Mouse (Mus musculus) testis, postnatal 14 days (tissue): Measurements from ENCODE around the gene Erich4.

Source experiments
- DNase-seq: peaks from one replicate; pipeline ENCODE4 v3.0.0; 2021; ENCODE audit warnings: low spot score

Gene Erich4

DNA sequence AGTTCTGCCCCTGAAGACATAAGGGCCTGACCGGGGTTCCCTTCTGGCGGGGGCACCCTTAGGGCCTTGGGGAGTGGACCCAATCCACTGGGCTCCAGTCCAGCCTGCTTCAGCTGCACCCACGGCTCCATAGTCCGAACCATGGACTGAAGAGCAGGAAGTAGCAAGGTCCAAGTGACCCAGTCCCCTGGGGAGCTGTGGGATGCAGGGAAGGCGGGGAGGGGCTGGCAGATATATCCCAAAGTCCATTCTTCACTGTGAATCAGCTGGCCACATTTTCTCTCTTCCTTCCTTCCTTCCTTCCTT lies at the start of gene Erich4:
Erich4 (minus strand) TSS at position 187 of the 306 bp plus-strand sequence.
- no peak for DNase-seq

DNA sequence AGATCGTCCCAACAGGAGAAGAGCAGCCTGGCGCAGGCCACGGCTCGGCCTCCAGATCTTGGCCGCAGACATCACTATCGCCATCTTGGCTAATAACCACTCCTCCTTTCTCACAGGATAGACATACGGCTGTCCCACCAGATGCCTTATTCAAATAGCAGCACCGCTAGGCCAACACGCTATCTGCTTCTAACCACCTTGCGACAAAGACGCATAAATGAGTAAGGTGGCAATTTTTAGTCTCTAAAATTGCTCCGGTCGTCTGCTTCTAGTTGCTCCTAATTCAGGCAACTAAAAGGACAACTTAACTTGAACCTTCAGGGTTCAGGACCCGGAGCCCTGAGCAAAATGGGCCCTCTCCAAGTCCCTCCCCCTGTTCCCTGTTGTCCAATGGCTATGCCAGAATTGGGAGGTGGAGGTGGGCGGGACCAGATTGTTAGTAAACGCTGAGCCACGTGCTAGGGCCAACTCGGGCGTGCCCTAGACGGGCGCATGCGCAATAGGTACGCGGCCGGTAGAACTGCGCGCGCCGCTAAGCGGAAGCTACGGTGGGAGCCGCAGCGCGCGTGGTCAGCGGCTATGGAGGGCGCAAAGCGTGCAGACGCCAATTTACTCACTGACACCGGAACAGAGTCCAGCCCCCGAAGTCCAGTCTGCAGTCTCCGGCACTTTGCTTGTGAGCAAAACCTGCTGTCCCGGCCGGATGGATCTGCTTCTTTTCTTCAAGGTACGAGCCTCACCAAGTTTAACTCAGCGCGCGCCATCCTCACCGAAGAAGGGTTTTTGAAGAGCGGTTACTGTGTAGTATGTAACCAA lies 43.2 kb upstream of the Erich4 start, which contains the start of the genes Bckdha and Exosc5:
Bckdha (minus strand) TSS at position 325 of the 816 bp plus-strand sequence.
Exosc5 (plus strand) TSS at position 508 of the 816 bp plus-strand sequence.
- DNase-seq, result peak; percentile 99

DNA sequence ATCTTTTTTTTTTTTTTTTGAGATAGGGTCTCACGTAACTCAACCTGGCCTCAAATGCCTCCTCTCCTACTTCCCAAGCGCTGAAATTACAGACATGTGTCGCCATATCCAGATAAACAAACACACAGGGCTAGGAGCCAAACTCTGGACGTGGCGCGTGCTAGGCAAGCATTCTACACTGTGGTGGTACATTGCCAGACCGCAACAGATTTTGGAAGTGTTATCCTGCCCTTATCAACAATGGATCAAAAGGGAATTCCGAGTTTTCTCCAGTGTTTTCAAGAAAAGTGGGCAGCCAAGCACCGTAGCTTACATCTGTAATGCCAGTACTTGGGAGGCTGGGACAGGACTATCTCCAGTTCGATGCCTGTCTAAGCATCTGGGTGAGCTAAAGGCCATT lies 42.1 kb upstream of the Erich4 start:
- DNase-seq, result no peak

DNA sequence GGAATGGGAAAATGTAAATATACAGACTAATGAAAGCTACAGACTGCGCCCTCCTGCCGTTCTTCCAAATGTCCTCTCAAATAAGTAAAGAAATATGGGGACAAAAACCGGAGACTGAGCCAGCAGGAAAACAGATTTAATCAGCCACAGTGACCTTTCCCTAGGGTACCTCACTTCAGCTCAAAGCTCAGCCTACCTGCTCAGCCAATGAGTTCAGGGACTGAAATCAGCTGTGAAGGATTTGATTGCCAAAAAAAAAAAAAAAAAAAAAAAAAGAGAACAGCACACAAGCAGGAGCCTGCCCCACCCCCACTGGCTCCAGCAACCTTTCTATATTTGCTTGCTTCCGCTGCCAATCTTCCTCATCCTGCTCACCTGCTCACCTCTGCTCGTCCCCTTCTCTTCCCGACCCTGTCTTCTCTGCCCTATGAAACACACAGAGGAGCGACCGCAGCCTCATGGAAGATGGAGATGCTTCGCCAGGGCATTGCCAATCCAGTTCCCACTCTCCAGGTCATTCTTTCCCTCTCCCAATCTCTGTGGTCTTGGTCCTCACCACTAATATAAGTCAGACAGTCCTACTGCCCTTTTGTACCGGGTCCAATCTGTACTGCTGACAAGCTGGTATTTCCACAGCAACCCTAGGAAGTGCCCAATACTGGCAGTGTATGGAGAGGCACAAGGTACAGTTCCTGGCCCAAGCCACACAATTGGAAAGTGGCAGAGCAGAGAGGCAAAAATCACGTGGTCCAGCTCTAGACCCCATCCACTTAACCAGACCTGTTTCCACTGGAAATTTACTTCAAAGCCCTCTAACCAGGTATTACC lies 40.1 kb upstream of the Erich4 start:
- DNase-seq, result no peak

DNA sequence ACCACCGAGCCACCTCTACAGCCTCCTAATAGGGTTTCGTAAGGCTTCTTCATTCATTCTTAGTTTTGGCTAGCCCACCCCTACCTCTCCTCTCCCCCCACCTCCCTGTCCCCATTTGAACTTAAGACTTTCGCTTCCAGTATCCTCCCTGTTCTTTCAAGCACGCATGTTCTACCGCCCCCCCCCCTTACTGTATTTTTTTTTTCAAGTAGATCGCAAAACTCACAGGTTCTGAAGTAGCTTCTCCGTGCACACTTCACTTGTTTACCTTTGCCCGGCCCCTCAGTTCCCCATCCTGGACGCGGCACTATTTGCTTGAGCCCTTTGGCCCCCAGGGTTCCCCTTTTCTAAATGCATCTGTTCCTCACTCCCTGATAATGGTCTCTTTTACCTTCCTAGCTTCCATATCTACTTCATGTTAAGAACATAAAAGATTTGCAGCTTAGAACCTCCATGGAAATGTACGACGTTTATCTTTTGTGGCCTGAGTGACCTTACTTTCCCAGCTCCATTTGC lies 36.6 kb upstream of the Erich4 start:
- DNase-seq, result no peak

DNA sequence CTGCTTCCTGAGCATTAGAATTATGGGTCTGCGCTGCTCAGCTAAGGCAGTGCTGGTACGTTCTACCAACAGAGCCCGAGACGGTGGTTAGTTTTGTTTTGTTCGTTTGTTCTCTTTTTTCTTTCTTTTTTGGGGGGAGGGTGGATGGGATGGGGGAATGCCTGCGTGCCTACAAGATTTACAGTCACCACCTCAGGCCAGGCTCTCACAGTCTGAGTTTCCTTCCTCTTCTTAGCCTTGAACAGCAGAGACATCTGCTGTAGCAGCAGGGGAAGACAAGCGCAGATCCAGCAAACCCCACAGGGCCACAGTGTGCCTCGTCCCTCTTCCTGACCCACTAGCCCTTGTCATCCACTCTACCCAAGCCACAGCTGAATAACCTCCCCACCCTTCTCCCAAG lies 35.6 kb upstream of the Erich4 start:
- no peak for DNase-seq

DNA sequence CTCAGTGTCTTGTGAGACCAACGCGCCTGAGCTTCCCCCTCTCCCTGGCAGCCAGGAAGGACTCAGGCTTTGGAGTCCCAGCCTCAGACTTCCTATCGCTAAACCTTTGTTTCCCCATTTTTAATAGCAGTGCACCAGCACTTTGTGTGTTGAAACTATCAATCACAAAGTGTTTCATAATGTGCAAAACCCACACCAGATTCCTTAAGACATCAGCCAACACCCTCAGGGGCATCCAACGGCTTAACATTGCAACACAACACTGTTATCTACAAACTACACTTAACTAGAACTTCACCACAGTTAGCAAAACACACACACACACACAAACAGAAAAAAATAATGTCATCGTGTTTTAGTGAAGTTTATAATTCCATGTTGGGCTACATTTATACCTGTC lies 34.1 kb upstream of the Erich4 start:
- no peak for DNase-seq

DNA sequence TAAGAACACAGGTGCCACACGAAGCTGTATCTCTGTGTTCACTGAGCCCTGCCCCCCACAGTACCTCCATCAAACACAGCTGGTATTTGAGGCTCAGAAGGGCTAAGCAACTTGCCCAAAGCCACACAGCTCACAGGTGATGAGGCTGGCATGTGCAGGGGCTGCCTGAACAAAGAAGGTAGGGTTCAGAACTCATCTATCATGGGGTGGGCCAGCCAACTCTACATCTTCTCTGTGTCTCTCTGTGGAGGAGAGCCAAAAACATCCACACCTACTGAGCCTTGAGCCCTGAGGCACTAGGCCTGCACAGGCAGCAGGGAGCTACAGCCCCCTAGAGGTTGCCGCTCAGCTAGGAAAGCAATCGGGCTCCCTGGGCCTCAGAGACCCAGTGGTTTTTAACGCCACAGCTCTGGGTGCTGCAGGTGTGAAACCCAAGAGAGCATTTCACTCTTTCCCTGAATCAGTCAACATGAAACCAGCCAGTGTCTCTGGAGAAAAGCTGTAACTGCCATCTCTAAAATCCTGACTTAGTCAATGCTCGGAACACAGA lies 32.0 kb upstream of the Erich4 start:
- no peak for DNase-seq

DNA sequence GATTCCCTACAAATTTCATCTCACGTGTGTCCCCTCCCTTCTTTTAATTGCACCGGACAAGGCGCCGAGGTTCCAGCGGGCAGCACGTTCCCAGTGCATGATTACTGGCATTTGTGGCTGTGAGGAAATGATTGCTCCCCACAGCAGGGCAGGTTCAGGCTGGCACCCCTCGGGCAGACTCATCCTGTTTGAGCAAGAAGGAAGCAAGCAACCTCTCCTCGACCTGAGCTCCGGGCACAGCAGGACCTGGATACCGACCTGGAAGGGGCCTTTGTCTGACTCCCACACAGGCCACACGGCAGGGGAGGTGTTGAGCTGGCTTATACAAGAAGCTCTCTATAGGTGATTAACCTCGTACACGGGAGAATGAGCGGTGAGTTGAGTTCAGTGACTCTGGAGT lies 29.4 kb upstream of the Erich4 start:
- no peak for DNase-seq

DNA sequence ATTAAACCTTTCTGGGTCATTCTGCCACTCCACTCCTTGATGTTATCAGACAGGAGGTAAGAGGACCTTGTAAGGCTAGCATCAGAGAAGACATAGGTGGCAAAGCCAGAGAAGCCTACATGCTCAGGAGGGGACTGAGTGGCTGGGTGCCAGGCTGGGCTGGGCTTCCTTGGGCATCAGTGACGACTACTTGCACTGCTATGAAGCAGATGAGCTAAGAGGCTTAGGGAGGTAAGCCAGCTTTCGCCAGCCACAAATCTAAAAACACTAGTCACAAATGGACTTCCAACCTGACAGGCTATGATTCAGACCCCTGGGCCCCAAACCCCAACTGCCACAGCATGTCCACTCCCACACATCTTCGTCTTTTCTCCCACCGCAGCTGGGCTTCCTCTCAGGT lies 28.9 kb upstream of the Erich4 start:
- no peak for DNase-seq

DNA sequence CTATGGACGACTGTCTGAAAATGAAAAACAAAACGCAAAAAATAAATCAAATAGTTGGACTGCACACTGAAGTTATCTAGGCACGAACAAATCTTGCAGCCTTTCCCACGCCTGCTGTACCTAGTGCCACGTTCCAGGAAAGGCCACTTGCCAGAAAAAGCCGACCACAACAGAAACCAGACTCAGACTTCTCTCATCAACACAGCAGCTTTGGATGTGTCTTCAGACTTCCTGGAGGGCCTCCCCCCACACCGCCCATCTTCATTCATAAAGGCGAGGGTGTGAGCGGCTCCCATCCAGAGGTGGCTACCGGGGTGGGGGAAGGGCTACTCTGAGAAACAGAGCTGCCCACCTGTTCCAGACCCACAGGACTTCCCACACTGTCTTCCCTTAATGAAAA lies 28.4 kb upstream of the Erich4 start:
- DNase-seq, result no peak

DNA sequence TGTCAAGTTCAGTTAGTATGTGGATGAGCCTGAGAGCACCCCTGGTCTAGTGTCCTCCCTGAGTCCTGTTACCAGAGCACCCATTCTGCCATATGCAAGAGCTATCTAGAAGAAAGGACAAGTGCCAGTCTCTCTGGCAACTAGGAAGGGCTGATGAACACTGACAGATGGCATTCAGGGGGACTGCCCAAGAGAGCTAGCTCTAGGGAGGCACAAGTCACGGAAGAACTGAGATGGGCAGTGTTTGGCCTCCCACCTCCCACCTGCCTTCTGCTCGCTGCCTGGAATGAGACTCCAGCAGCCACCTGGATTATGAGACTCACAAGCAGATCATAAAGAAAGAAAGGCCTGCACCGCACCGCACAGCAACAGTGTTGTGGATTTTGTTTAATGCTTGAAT lies 24.1 kb upstream of the Erich4 start:
- no peak for DNase-seq

DNA sequence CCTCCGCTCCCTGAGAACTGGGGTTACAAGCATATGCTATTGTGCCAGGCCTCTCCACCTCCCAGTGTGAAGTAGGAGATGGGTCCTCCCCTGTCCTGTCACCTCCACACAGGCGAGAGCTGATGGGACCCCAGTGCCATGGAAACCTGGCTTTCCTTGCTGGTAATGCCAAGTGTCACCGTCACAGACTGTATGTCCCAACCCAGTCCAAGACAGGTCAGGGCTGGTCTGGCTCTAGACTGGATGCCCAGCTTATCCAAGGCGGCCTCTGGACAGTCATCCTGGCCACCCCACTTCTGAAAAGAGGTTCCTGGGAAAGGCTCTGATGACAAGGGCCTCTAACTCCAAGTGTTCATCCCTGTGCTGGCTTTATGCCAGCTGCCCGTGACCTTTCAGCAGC lies 21.4 kb upstream of the Erich4 start:
- DNase-seq, result no peak

DNA sequence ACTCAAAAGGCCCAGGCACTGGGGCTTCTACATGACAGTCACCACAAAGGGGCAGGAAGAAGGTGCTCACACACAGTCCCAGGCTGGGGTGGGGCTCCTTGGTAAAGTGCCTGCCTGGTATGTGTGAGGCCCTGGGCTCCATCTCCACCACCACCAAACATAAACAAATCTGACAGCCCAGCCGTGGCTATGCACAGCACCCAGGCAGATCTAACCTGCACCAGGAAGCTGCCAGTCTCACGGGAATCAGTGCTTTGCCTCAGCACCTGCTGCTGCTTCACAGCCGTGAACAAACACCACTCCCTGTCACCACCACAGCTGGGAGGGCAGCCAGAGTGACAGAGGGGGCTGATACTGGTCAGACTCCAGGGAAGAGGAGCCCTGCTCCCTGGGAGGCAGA lies 20.7 kb upstream of the Erich4 start:
- no peak for DNase-seq

DNA sequence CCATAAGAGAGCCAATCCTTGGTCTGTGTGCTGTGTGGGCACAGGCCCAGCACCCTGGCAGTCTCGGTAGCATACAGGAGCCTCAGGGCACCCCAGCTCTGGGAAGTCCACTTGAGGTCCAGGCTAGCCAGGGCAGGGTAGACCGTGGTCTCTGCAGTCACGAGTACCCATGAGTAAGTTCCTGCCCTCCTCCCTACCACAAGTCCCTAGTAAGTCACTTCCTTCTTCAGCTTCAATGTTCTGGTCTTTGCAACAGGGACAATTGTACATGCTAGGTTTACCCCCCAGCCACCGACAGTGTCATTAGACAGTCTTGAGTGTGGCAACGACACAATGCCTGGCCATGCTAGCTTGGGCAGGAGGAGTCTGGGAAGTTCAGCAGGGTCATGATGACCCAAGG lies 17.0 kb upstream of the Erich4 start:
- no peak for DNase-seq

DNA sequence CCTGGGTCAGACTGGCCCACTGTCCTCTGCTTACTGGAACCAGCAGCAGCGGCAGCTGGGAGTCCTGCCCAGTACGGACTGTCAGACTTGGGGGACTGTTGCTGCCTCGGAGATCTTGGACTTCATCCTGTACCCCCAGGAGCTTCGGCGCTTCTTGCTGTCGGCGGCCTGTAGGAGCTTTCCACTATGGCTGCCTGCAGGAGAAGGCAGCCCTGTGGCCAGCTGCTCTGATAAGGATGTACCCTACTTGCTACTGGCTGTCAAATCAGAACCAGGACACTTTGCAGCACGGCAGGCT lies 12.6 kb upstream of the Erich4 start:
- DNase-seq, result no peak

DNA sequence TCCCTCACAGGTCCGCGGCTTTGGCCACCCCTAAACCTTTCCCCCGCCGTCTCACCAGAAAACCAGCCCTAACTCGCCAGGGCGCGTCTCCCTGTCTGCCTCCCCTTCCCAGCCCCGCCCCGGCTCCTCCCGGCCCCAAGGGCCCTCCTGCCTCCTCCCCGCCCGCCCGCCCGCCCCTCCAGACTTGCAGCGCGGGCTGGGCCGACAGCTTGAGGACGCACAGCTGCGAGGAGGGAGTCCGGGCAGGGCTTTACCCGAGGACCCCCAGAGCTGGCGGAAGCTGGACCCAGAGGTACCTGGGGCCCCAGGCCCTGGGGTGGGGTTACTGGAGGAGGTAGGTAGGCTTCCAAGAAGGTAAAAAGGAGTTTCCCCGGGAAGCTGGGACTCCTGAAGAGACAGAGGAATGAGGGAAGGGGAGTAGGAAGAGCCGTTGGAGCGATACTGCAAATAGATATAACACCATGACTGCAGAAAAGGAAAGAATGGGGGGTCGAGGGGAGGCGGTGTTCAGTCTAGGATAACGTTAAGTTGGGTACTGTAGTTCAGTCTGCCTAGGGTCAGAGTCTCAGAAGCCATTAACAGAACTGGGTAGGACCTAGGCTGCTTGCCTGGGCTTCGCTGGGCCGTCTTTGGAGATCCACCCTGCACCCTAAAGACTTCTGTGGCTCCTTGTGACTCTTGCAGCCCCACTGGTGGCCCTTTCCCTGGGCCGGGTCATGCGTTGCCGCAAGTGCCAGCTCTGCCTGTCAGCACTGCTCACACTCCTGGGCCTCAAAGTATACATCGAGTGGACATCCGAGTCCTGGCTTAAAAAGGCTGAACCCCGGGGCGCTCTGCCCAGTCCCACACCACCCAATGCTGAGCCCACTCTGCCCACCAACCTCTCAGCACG lies 12.0 kb upstream of the Erich4 start:
- DNase-seq, result peak; percentile 78

DNA sequence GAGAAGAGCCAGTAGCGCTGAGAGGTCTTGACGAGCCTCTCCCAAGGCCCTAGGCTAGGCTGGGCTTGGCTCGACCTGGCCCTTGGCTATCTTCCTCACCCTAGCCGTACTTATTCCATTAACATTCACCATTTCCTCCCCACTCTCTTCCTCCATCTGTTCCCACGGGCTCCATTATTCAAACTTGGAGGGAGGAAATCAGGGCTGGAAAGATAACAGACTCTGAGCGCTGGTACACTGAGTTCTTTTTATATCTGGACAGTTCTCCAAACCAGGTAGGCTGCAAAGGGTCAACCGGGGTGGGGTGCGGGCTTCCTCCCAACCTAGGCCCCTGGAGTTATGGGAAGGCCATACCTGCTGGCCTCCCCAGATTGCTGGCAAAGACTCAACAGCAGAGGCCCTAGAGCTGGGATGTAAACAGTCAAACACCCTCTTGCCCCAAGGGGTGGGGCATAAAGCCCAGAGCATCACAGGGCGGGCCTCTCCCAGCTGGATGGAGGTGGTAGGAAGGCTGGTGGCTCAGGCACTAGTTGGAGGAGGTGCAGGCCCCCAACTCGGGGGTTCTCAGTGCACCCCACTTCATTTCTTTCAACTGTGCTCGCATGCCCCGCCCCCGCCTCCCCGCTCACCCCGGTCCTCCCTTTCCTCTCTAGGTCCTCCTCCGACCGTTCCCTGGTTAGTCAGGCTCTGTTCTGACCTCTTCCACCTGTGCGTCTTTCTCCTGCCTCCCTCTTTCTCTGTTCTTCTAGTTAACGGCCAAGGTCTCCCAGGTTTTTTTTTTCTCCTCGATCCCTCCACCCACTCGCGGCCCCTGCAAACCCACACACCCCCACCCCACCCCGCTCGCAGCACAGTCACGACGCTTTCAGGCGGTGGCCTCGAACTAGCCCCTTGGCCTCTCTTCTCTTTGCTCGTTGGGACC lies 11.1 kb upstream of the Erich4 start, which contains the start of gene B3gnt8:
B3gnt8 (plus strand) TSS at position 146 of the 922 bp plus-strand sequence.
- DNase-seq, result peak; percentile 78

DNA sequence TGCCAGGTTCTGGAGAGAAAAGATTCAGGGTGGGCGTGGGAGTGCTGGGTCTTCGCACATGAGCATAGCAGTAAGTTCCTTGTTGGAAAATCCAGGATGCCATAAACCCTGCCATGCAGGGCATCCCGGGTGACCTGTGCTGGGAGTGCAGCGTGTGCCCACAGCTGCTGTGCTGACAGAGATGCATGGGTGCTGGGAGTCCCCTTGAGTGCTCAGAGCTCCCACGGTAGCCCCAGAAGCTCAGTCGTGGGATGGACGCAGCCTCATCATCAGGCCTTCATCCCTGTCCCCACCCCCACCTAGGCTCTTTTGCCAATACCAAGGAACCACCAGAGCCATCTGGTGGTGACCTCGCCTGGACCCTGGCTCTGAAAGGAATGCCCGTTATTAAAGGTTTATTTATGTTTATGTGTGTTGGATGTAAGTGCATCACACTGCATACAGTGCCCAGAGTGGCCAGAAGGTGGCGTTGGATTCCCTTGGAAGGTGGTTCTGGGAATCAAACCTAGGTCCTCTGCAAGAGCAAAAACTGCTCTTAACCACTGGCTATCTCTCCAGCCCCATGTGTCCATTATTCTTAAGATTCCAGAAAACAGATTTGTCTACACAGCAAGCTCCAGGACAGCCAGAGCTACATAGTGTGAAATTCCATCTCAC lies 10.0 kb upstream of the Erich4 start:
- DNase-seq, result no peak

DNA sequence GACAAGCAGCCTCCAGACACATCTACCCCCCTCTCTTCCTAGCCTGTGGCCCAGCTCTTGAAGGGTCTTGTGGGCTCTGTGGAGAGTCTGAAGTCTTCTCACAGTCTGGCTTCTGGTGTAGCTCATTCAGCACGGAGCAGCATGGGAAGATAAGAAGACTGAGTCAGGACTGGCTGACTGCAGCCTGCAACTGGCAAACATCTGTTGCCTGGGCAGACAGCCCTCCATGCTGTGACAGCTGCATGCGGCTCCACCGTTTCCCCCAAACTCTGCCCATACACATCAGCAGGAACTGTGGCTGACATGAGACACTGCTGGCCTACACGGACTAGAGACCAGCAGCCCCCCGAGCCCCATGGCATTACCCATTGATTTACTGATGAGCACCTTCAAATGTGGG lies 9.2 kb upstream of the Erich4 start:
- no peak for DNase-seq
